Mouse (Mus musculus) CH12.LX (cell line): Measurements from ENCODE around the gene Twsg1. TPM values are rescaled to one million over a fixed set of nuclear protein-coding genes. Genes with fewer than 3 reads are reported as not detected.

Experiments
- DNase-seq: peaks from one replicate; pipeline ENCODE4 v3.0.0-alpha.2; 2013; ENCODE audit errors: extremely low read depth
- H3K27ac ChIP-seq: 2 replicates; pipeline ENCODE4 v1.5.1; 2012; ENCODE audit warnings: low read depth, mild to moderate bottlenecking, control low read depth, moderate library complexity; ENCODE audit not compliant: insufficient read depth
- H3K27me3 ChIP-seq: replicated peaks from 2 replicates; pipeline ENCODE3; 2012; ENCODE audit warnings: inconsistent platforms
- H3K36me3 ChIP-seq, 2 experiments: replicated peaks in 1 of 2; 2 replicates each; pipeline versions ENCODE3 to v1.6.1; 2012; ENCODE audit warnings: inconsistent platforms in 1 of 2, low read length in 1 of 2, mild to moderate bottlenecking in 1 of 2, mixed read lengths in 1 of 2, moderate library complexity in 1 of 2; ENCODE audit not compliant: control insufficient read depth in 1 of 2, insufficient read depth in 1 of 2
- H3K4me1 ChIP-seq, 2 experiments: 2 replicates each; pipeline ENCODE4 v1.6.1; 2012; ENCODE audit warnings: inconsistent platforms in 1 of 2, moderate library complexity in 1 of 2; ENCODE audit not compliant: insufficient read depth in 2 of 2, control insufficient read depth in 1 of 2
- H3K4me2 ChIP-seq: 2 replicates; pipeline ENCODE4 v1.6.1; 2012; ENCODE audit warnings: low read depth, mild to moderate bottlenecking, control low read depth; ENCODE audit not compliant: poor library complexity, insufficient read depth, severe bottlenecking
- H3K4me3 ChIP-seq, 3 experiments: fragments of 150-350 bp in 1 of 3; sonication (generic) in 1 of 3; replicated peaks in 1 of 3; 2 replicates each; pipeline versions ENCODE3 to v1.5.1; 2011 to 2012; ENCODE audit warnings: low read depth in 2 of 3, low read length in 2 of 3, mild to moderate bottlenecking in 2 of 3, moderate library complexity in 2 of 3, control low read depth in 1 of 3, improper control_type of control experiment in 1 of 3, inconsistent platforms in 1 of 3, mixed read lengths in 1 of 3; ENCODE audit not compliant: poor library complexity in 1 of 3
- H3K79me2 ChIP-seq: replicated peaks from 2 replicates; pipeline ENCODE4 v1.6.1; 2012; ENCODE audit warnings: mild to moderate bottlenecking, moderate library complexity; ENCODE audit not compliant: control insufficient read depth, poor library complexity, insufficient read depth, severe bottlenecking; ENCODE audit errors: extremely low read depth
- H3K9ac ChIP-seq: 2 replicates; pipeline ENCODE4 v1.6.1; 2012; ENCODE audit warnings: low read depth, mild to moderate bottlenecking, control low read depth, moderate library complexity; ENCODE audit not compliant: insufficient read depth
- H3K9me3 ChIP-seq: replicated peaks from 2 replicates; pipeline ENCODE3; 2012; ENCODE audit warnings: low read length, inconsistent platforms, mixed read lengths
- BHLHE40 ChIP-seq: IDR thresholded peaks from 2 replicates; pipeline ENCODE4 v1.6.1; 2011; ENCODE audit warnings: mild to moderate bottlenecking, low read depth, low read length, improper control_type of control experiment
- CHD1 ChIP-seq: IDR thresholded peaks from 2 replicates; pipeline ENCODE4 v1.6.1; 2012; ENCODE audit warnings: low read depth, low read length, improper control_type of control experiment, inconsistent platforms
- CHD2 ChIP-seq: IDR thresholded peaks from 2 replicates; pipeline ENCODE4 v1.6.1; 2011; ENCODE audit warnings: low read length, improper control_type of control experiment
- CTCF ChIP-seq, 2 experiments: IDR thresholded peaks in 1 of 2; conservative IDR thresholded peaks in 1 of 2; 2 replicates each; pipeline ENCODE4 v1.5.1; 2011 to 2012; ENCODE audit warnings: low read depth in 2 of 2, low read length in 2 of 2, improper control_type of control experiment in 1 of 2, inconsistent platforms in 1 of 2, mild to moderate bottlenecking in 1 of 2, moderate library complexity in 1 of 2
- E2F4 ChIP-seq: IDR thresholded peaks from 2 replicates; pipeline ENCODE4 v1.6.1; 2011; ENCODE audit warnings: low read depth, low read length, improper control_type of control experiment; ENCODE audit not compliant: insufficient replicate concordance
- ELF1 ChIP-seq: IDR thresholded peaks from 2 replicates; pipeline ENCODE4 v1.6.1; 2014; ENCODE audit warnings: low read depth, mild to moderate bottlenecking, inconsistent platforms, low read length, improper control_type of control experiment
- EP300 ChIP-seq: IDR thresholded peaks from 2 replicates; pipeline ENCODE4 v1.6.1; 2011; ENCODE audit warnings: low read length, improper control_type of control experiment
- HCFC1 ChIP-seq: IDR thresholded peaks from 2 replicates; pipeline ENCODE4 v1.6.1; 2012; ENCODE audit warnings: low read depth, mild to moderate bottlenecking, inconsistent platforms, low read length, improper control_type of control experiment
- JUN ChIP-seq: IDR thresholded peaks from 2 replicates; pipeline ENCODE4 v1.6.1; 2011; ENCODE audit warnings: low read depth, mild to moderate bottlenecking, low read length, improper control_type of control experiment, moderate library complexity; ENCODE audit not compliant: insufficient read depth
- JUND ChIP-seq: conservative IDR thresholded peaks from 2 replicates; pipeline ENCODE4 v1.6.1; 2011; ENCODE audit warnings: low read depth, low read length, improper control_type of control experiment
- MAFK ChIP-seq: IDR thresholded peaks from 2 replicates; pipeline ENCODE4 v1.6.1; 2011; ENCODE audit warnings: low read length, improper control_type of control experiment; ENCODE audit not compliant: insufficient replicate concordance
- MAX ChIP-seq: IDR thresholded peaks from 2 replicates; pipeline ENCODE4 v1.6.1; 2011; ENCODE audit warnings: low read length, improper control_type of control experiment
- MEF2A ChIP-seq: IDR thresholded peaks from 2 replicates; pipeline ENCODE4 v1.6.1; 2014; ENCODE audit warnings: low read depth, mild to moderate bottlenecking, inconsistent platforms, low read length, improper control_type of control experiment, borderline replicate concordance
- MXI1 ChIP-seq: IDR thresholded peaks from 2 replicates; pipeline ENCODE4 v1.6.1; 2011; ENCODE audit warnings: mild to moderate bottlenecking, low read depth, low read length, improper control_type of control experiment
- MYC ChIP-seq: IDR thresholded peaks from 2 replicates; pipeline ENCODE4 v1.6.1; 2011; ENCODE audit warnings: low read depth, mild to moderate bottlenecking, improper control_type of control experiment, low read length
- RAD21 ChIP-seq: IDR thresholded peaks from 2 replicates; pipeline ENCODE4 v1.6.1; 2011; ENCODE audit warnings: low read depth, mild to moderate bottlenecking, low read length, improper control_type of control experiment, moderate library complexity
- RCOR1 ChIP-seq: conservative IDR thresholded peaks from 2 replicates; pipeline ENCODE4 v1.6.1; 2012; ENCODE audit warnings: low read depth, mild to moderate bottlenecking, inconsistent platforms, low read length, improper control_type of control experiment
- SMC3 ChIP-seq: IDR thresholded peaks from 2 replicates; pipeline ENCODE4 v1.6.1; 2011; ENCODE audit warnings: low read depth, low read length, improper control_type of control experiment
- TBP ChIP-seq: conservative IDR thresholded peaks from 2 replicates; pipeline ENCODE4 v1.6.1; 2011; ENCODE audit warnings: low read depth, low read length, improper control_type of control experiment
- TCF12 ChIP-seq: IDR thresholded peaks from 2 replicates; pipeline ENCODE4 v1.6.1; 2014; ENCODE audit warnings: low read depth, mild to moderate bottlenecking, inconsistent platforms, low read length, improper control_type of control experiment
- USF1 ChIP-seq: IDR thresholded peaks from 2 replicates; pipeline ENCODE4 v1.6.1; 2014; ENCODE audit warnings: low read depth, mild to moderate bottlenecking, inconsistent platforms, low read length, improper control_type of control experiment
- ZC3H11A ChIP-seq: IDR thresholded peaks from 2 replicates; pipeline ENCODE4 v1.6.1; 2012; ENCODE audit warnings: low read depth, mild to moderate bottlenecking, inconsistent platforms, low read length, improper control_type of control experiment
- ZKSCAN1 ChIP-seq: IDR thresholded peaks from 2 replicates; pipeline ENCODE4 v1.6.1; 2012; ENCODE audit warnings: low read depth, inconsistent platforms, low read length, improper control_type of control experiment, borderline replicate concordance
- dilution Hi-C: fragments of 300-500 bp; cut with MboI; formaldehyde crosslinking; loops from 2 replicates; pipeline ENCODE4 v1.14.3; 2020; ENCODE audit warnings: low sequenced_read_pairs; ENCODE audit not compliant: extremely low pct_unique_long_range_greater_than_20kb, extremely low pct_ligation_motif_present
- in situ Hi-C: fragments of 300-500 bp; cut with MboI; formaldehyde crosslinking; loops from 3 replicates; pipeline ENCODE4 v1.14.3; 2019; ENCODE audit warnings: low sequenced_read_pairs, low pct_ligation_motif_present, low pct_unique_long_range_greater_than_20kb, mixed read lengths
- polyA plus RNA-seq: library from polyadenylated mRNA; unstranded; fragments of >175 nt; gene quantifications from 2 replicates; pipeline ENCODE4 v1.2.1, GENCODE M21; 2012; ENCODE audit warnings: low read depth; ENCODE audit not compliant: insufficient read length
- total RNA-seq, 2 experiments: library from RNA; depleted of rRNA; stranded (reverse); fragments of 300-350 nt in 1 of 2; fragments of >200 nt in 1 of 2; gene quantifications; 2 replicates each; pipeline ENCODE4 v1.2.3; 2012 to 2014

The Twsg1 gene
- total and polyA plus RNA-seq, 3 experiments, result 12.6 to 17.4 (median 13.4) TPM

DNA sequence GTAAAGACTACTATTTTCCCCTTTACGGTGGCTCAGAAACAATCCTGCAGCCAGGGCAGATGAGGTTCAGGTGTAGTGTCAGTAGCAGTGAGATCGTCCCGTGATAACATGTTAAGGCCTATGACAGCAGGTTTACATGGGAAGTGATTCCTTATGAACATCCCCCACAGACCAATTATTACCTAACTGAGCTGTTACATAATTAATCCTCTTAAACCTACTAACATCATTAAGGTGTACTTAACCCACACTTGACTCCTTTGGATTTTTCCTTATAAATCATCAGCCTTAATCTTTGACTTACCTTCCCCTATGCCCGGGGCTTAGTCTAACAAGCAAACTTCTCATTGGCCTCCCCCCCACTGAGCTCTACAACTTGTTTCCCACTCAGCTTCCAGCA is 77.9 kb downstream of the Twsg1 start:
- DNase-seq, result no peak
- TF ChIP-seq JUN (no peak), TBP (no peak), JUND (no peak), CHD2 (no peak), ZC3H11A (no peak), BHLHE40 (no peak), MAFK (no peak), MXI1 (no peak), RAD21 (no peak), HCFC1 (no peak), TCF12 (no peak)
- in situ Hi-C loops (no loop called here), dilution Hi-C loops (no loop called here)
- Histone ChIP-seq H3K36me3 (peaks cover 0 to 12% of the 10 kb centered on the region in 2 experiments), H3K79me2 (peaks cover 7% of the 10 kb centered on the region), H3K9ac (no peak overlapping the region), H3K4me1 (peaks cover 12 to 47% of the 10 kb centered on the region in 2 experiments), H3K9me3 (no peaks in the 10 kb centered on the region), H3K4me2 (no peak overlapping the region), H3K27me3 (no peaks in the 10 kb centered on the region), H3K4me3 (no peak overlapping the region), H3K27ac (no peak overlapping the region)

DNA sequence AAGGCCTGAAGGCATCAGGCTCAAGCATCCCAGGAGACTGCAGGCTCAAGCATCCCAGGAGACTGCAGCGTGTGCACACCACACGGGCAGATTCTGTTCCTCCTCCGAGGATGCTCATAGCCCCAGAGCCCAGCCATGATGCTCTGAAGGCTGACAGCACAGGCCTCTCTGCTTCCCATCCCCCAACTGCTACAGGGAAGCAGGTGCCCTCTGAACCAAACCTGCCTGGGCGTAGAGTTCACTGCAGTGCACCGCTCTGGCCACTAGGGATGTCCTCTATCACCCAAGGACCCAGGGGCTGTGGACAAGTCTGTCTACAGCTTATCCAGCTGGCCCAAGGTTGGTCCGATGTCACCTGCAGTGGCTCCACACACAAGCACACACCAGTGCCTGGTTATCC is 78.4 kb downstream of the Twsg1 start:
- Histone ChIP-seq H3K9ac (no peak overlapping the region), H3K9me3 (no peaks in the 10 kb centered on the region), H3K4me3 (no peak overlapping the region), H3K27ac (peak overlapping the region; percentile 35; the same call in 1 of the 2 replicates), H3K27me3 (no peaks in the 10 kb centered on the region), H3K36me3 (peaks cover 2 to 16% of the 10 kb centered on the region in 2 experiments), H3K4me2 (0 out of 2 replicates have a peak overlapping the region, but pooled peaks have one; percentile 31), H3K4me1 (peaks cover 12 to 47% of the 10 kb centered on the region in 2 experiments), H3K79me2 (peaks cover 7% of the 10 kb centered on the region)
- in situ Hi-C loops, result no loop called here
- dilution Hi-C loops, result no loop called here
- DNase-seq, result peak; percentile 90
- peak; percentile 51 to 72 for TF ChIP-seq CTCF (conservative IDR thresholded peaks at IDR 0.05 in 1 of 2, IDR thresholded peaks at IDR 0.05 in 1 of 2; ENCODE audit: low read depth in 2 of 2, low read length in 2 of 2)
- TF ChIP-seq MAX, result 0 out of 2 replicates have a peak, but pooled peaks have one; percentile 49
- peak; percentile 40 for TF ChIP-seq SMC3
- peak; percentile 51; the same call in 1 of the 2 replicates for TF ChIP-seq BHLHE40
- peak; percentile 25; the same call in 1 of the 2 replicates for TF ChIP-seq MEF2A
- TF ChIP-seq RAD21, result peak; percentile 50
- no peak for TF ChIP-seq E2F4
- peak; percentile 79 for TF ChIP-seq CHD2
- peak; percentile 38; the same call in 1 of the 2 replicates for TF ChIP-seq MYC
- TF ChIP-seq EP300, result peak; percentile 27; the same call in 1 of the 2 replicates
- TF ChIP-seq ZKSCAN1, result no peak
- TF ChIP-seq TBP, result no peak
- TF ChIP-seq RCOR1, result 0 out of 2 replicates have a peak, but pooled peaks have one; percentile 21
- no peak for TF ChIP-seq JUN
- peak; percentile 47 for TF ChIP-seq ELF1
- TF ChIP-seq TCF12, result peak; percentile 48; the same call in 1 of the 2 replicates
- no peak for TF ChIP-seq USF1
- no peak for TF ChIP-seq CHD1
